Mouse (Mus musculus): ENCODE results near the gene Parp9. TPM values are rescaled to one million over a fixed set of nuclear protein-coding genes. Genes with fewer than 3 reads are reported as not detected.

The Parp9 gene
- polyA plus RNA-seq, 1 experiment: 1.4 TPM

- peak; percentile 15 for DNase-seq (ENCODE audit: low read depth)
- TF ChIP-seq POLR2A (IDR thresholded peaks at IDR 0.05; ENCODE audit: borderline replicate concordance, extremely low read depth, insufficient read depth, insufficient read length, poor library complexity, severe bottlenecking) (no peak), CTCF (IDR thresholded peaks at IDR 0.05; ENCODE audit: borderline replicate concordance, extremely low read depth, insufficient read depth, insufficient read length) (no peak)
These were observed 30.7 kb upstream of the Parp9 start for GRCm38 (mm10) chr16:35907432-35908201.

- TF ChIP-seq CTCF (IDR thresholded peaks at IDR 0.05; ENCODE audit: borderline replicate concordance, extremely low read depth, insufficient read depth, insufficient read length): no peak
- no peak for TF ChIP-seq POLR2A (IDR thresholded peaks at IDR 0.05; ENCODE audit: borderline replicate concordance, extremely low read depth, insufficient read depth, insufficient read length, poor library complexity, severe bottlenecking)
- DNase-seq (ENCODE audit: low read depth): no peak
These were observed 26.8 kb upstream of the Parp9 start for GRCm38 (mm10) chr16:35911449-35911848.

DNA sequence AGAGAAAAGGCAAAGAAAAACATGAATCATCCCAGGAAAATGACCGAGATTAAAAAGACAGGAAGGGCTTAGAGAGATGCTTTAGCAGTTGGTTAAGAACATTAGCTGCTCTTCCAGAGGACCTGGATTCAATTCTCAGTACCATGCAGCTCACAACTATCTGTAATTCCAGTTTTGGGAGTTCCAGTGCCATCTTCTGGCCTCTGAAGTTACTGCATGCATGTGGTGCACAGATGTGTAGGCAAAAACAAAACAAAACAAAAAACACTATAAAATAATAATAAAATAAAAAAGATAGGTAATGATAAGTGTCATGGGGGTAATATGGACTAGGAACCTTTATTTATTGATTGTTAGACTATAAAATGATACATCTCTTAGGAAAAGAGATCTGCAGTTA is 24.7 kb upstream of the Parp9 start:
- no peak for TF ChIP-seq POLR2A (IDR thresholded peaks at IDR 0.05; ENCODE audit: borderline replicate concordance, extremely low read depth, insufficient read depth, insufficient read length, poor library complexity, severe bottlenecking)
- TF ChIP-seq CTCF (IDR thresholded peaks at IDR 0.05; ENCODE audit: borderline replicate concordance, extremely low read depth, insufficient read depth, insufficient read length): peak; percentile 30; the same call in 1 of the 2 replicates
- peak; percentile 5 for DNase-seq (ENCODE audit: low read depth)

DNA sequence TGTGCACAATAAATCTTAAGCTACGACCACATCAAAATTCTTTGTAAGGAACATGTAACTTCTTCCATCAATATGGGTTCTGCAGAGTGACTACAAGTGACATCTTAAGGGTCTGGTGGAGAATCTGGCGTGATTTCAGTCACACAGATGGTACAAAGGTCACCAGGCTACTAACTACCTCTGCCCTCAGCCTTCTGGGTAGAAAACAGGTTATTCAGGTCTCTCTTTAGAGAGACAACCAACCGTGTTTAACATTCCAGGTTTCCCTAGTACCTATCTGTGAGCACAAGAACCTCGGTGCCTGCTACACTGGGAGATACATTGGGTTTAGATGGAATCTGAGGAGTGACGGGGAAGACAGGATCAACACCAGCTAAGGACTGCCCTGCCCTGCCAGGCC is 24.0 kb upstream of the Parp9 start:
- no peak for DNase-seq (ENCODE audit: low read depth)
- TF ChIP-seq POLR2A (IDR thresholded peaks at IDR 0.05; ENCODE audit: borderline replicate concordance, extremely low read depth, insufficient read depth, insufficient read length, poor library complexity, severe bottlenecking) (no peak), CTCF (IDR thresholded peaks at IDR 0.05; ENCODE audit: borderline replicate concordance, extremely low read depth, insufficient read depth, insufficient read length) (no peak)

- no peak for TF ChIP-seq CTCF (IDR thresholded peaks at IDR 0.05; ENCODE audit: borderline replicate concordance, extremely low read depth, insufficient read depth, insufficient read length)
- TF ChIP-seq POLR2A (IDR thresholded peaks at IDR 0.05; ENCODE audit: borderline replicate concordance, extremely low read depth, insufficient read depth, insufficient read length, poor library complexity, severe bottlenecking): no peak
- DNase-seq (ENCODE audit: low read depth): no peak
These were observed 19.3 kb upstream of the Parp9 start for GRCm38 (mm10) chr16:35918721-35919543.

DNA sequence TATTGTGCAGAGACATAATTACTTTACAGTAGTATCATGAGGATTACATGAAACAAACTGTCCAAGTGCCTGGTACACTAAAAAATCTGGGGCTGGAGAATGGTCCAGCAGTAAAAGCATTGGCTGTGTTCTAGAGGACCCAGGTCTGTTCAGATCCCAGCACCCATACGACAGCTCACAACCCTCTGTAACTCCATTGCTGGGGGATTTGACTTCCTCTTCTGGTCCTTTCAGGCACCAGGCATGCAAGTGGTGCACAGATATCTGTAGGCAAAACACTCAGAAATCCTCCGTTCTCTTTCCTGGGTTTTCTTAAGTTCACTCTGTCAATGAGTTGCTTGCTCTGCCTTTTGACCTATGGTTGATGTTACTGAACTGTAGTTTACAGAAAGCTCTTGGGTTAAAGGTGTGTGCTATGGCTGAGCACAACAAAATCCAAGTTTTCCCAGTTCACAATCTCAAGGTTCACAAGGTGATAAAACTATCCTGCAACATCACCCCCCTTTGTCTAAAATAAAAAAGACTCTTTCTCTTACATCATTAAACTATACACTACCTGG is 16.5 kb upstream of the Parp9 start:
- no peak for DNase-seq (ENCODE audit: low read depth)
- TF ChIP-seq POLR2A (IDR thresholded peaks at IDR 0.05; ENCODE audit: borderline replicate concordance, extremely low read depth, insufficient read depth, insufficient read length, poor library complexity, severe bottlenecking): no peak
- TF ChIP-seq CTCF (IDR thresholded peaks at IDR 0.05; ENCODE audit: borderline replicate concordance, extremely low read depth, insufficient read depth, insufficient read length): no peak

DNA sequence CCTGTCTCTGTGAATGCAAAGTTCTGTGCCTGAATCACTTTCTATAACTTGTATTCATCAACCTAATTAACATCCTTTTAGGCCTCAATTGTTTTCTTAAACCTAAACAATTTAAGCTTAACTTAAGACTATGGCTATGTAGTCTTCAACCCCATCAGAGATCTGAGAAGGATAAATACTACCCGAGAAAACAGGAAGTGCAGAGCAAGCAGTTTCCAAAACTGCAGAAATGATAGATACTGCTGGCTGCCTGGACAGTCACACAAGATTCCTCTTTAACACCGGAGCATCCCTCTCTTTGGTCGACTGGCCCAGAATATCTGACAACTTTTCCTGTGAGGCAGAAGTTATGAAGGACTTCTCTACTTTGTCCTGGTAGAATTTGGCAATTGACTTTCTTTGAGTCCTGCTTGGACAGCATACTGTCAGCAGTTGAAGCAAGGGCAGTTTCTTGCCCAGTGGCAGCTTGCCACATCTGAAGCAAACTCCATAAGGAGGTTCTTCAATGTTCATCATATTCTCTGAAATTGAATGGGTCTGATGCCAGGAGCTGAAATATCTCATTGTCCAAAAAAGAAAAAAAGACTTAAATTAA is 15.9 kb upstream of the Parp9 start:
- TF ChIP-seq CTCF (IDR thresholded peaks at IDR 0.05; ENCODE audit: borderline replicate concordance, extremely low read depth, insufficient read depth, insufficient read length) (no peak), POLR2A (IDR thresholded peaks at IDR 0.05; ENCODE audit: borderline replicate concordance, extremely low read depth, insufficient read depth, insufficient read length, poor library complexity, severe bottlenecking) (no peak)

GRCm38 (mm10) chr16:35923546-35924198 is 14.6 kb upstream of the Parp9 start:
- TF ChIP-seq POLR2A (IDR thresholded peaks at IDR 0.05; ENCODE audit: borderline replicate concordance, extremely low read depth, insufficient read depth, insufficient read length, poor library complexity, severe bottlenecking) (no peak), CTCF (IDR thresholded peaks at IDR 0.05; ENCODE audit: borderline replicate concordance, extremely low read depth, insufficient read depth, insufficient read length) (no peak)
- no peak for DNase-seq (ENCODE audit: low read depth)

More for the DNA sequence above, 15.9 kb upstream of the Parp9 start:
- DNase-seq (ENCODE audit: low read depth): no peak

- TF ChIP-seq POLR2A (IDR thresholded peaks at IDR 0.05; ENCODE audit: borderline replicate concordance, extremely low read depth, insufficient read depth, insufficient read length, poor library complexity, severe bottlenecking) (no peak), CTCF (IDR thresholded peaks at IDR 0.05; ENCODE audit: borderline replicate concordance, extremely low read depth, insufficient read depth, insufficient read length) (no peak)
These were observed 13.9 kb upstream of the Parp9 start for GRCm38 (mm10) chr16:35924341-35924740.

DNA sequence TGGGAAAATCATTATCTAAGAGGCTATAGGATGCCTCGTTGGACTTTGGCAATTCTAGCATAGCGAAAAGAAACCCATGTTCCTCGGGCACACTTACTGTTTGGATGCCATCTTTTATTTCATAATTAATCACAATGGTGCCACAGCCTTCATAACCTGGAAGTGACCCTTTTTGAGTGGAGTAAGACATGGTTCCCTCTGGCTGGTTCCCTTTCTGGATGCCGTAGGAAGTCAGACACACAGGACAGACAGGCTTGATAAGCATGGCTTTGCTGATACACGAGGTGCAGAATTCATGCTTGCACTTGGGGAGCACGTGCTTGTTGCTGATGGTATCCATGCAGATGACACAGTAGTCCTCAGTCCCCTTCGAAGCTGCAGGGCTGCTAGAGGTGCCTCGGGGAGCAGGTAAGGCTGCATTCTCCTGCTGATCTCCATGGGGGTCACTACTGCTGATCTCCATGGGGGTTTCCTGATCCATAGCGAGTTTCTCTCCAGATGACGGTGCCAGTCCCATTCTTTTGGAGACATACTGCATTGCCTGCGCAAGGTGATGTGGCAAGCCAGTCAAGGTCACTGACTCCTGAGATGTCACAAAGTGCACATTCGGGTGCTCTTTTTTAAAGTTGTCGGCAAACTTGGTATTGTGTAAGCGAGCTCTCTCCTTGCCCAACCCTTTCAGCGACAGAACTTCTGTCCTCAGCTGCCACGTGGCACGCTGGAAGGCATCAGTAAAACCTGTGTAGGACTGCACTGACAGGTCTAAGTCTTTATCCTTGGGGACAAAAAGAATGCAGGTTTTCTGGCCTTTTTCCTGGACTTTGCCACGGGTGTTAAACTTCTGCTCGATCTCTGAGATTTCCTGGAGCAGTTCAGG is 5.9 kb upstream of the Parp9 start:
- no peak for TF ChIP-seq CTCF (IDR thresholded peaks at IDR 0.05; ENCODE audit: borderline replicate concordance, extremely low read depth, insufficient read depth, insufficient read length)
- TF ChIP-seq POLR2A (IDR thresholded peaks at IDR 0.05; ENCODE audit: borderline replicate concordance, extremely low read depth, insufficient read depth, insufficient read length, poor library complexity, severe bottlenecking): no peak
- DNase-seq (ENCODE audit: low read depth): no peak

More at GRCm38 (mm10) chr16:35924341-35924740, 13.9 kb upstream of the Parp9 start:
- DNase-seq (ENCODE audit: low read depth): no peak

Measured in brain, embryonic 14.5 days (tissue).